12 mouse cellular contexts compared by ENCODE assay signal in genomic region chr4:120126047-120126446, GRCm38 (mm10). TPM values are rescaled to one million over a fixed set of nuclear protein-coding genes. Genes with fewer than 3 reads are reported as not detected.
DNase-seq lines count a peak whose midpoint lies in the region; ATAC-seq and TF ChIP-seq lines count a peak whose summit lies in the region.
"Had no signal": no experiment of that assay in that cellular context is flagged by ENCODE, and none has a peak within 500 bp of the region (broad histone marks: within the 10 kb centered on the region; RNA-seq: fewer than 3 reads in every experiment).

No protein-coding gene starts in this region.

- H3K9ac ChIP-seq in intestine, embryonic 16.5 days (ENCODE audit: low read depth, low read length): no peak overlapping the region
- H3K9ac ChIP-seq: liver, embryonic 13.5 days had no signal

- H3K4me2 ChIP-seq in myocyte (ENCODE audit: low read depth): no peak overlapping the region
- H3K4me2 ChIP-seq in intestine, embryonic 16.5 days (ENCODE audit: low read depth, low read length): no peak overlapping the region
- H3K4me2 ChIP-seq: liver, embryonic 13.5 days had no signal

- intact Hi-C loops in gastrocnemius, postnatal 36 days (cut with DNase I): loop anchor here (5.0 to 10.0 kb wide), 2 partner anchors 199 to 256 kb away; no protein-coding TSS in a partner anchor

- H3K27ac ChIP-seq in intestine, embryonic 16.5 days (ENCODE audit: low read length): no peak overlapping the region
- H3K27ac ChIP-seq: liver, embryonic 13.5 days; macrophage had no signal

- no peak for ATAC-seq in intestine, embryonic 16.5 days
- ATAC-seq: activated CD4-positive, CD25-positive, alpha-beta regulatory T cell, adult 4 months had no signal

- H3ac ChIP-seq in myocyte (ENCODE audit: control insufficient read depth, insufficient read length): no peak overlapping the region

- H3K4me1 ChIP-seq in intestine, embryonic 16.5 days (ENCODE audit: control insufficient read depth, insufficient read depth, low read length): no peaks in the 10 kb centered on the region
- H3K4me1 ChIP-seq: liver, embryonic 13.5 days had no signal

- peak; percentile 42 to 56 for DNase-seq in layer of hippocampus, postnatal 10 days (ENCODE audit: low spot score in 2 of 2)
- no peak for DNase-seq in layer of hippocampus, postnatal 25 days (ENCODE audit: extremely low spot score in 1 of 2, low spot score in 1 of 2)
- DNase-seq in brain, adult 2 months (ENCODE audit: low read depth, low spot score): peak; percentile 59
- DNase-seq in gastrocnemius, postnatal 36 days: peak; percentile 64 to 67
- no peak for DNase-seq in ovary, postnatal 14 days (ENCODE audit: low spot score)
- DNase-seq: liver, embryonic 13.5 days; thymus, adult 2 months had no signal

- H3K79me2 ChIP-seq in myocyte (ENCODE audit: control insufficient read depth, insufficient read depth): no peaks in the 10 kb centered on the region

- 88% methylated on average over 6 of the region's 6 CpGs for WGBS in intestine, embryonic 16.5 days

- no peaks in the 10 kb centered on the region for H3K36me3 ChIP-seq in myocyte (ENCODE audit: control insufficient read depth, insufficient read depth)
- no peaks in the 10 kb centered on the region for H3K36me3 ChIP-seq in intestine, embryonic 16.5 days (ENCODE audit: control insufficient read depth, insufficient read depth, low read length)
- H3K36me3 ChIP-seq: liver, embryonic 13.5 days had no signal

- H3K9me3 ChIP-seq in intestine, embryonic 16.5 days (ENCODE audit: control insufficient read depth, low read length): no peaks in the 10 kb centered on the region
- H3K9me3 ChIP-seq: liver, embryonic 13.5 days had no signal

- TF ChIP-seq POLR2A in myocyte (IDR thresholded peaks at IDR 0.05; ENCODE audit: insufficient read length, low read depth): no peak

- no peak overlapping the region for H3K4me3 ChIP-seq in myocyte
- H3K4me3 ChIP-seq in intestine, embryonic 16.5 days (ENCODE audit: low read length): no peak overlapping the region
- H3K4me3 ChIP-seq: liver, embryonic 13.5 days had no signal

- H3K27me3 ChIP-seq in myocyte (ENCODE audit: control insufficient read depth, insufficient read depth, insufficient read length): no peaks in the 10 kb centered on the region
- H3K27me3 ChIP-seq in intestine, embryonic 16.5 days (replicated peaks; ENCODE audit: control insufficient read depth, insufficient read depth, low read length): no peaks in the 10 kb centered on the region
- H3K27me3 ChIP-seq: liver, embryonic 13.5 days had no signal

TF ChIP-seq in myocyte, 11 proteins besides CTCF, POLR2A, EP300 and RAD21:
- TF ChIP-seq USF1 (IDR thresholded peaks at IDR 0.05; ENCODE audit: low read depth): no peak
- peak in 1 of 3 experiments; percentile 71 for TF ChIP-seq MYOG (IDR thresholded peaks at IDR 0.05; ENCODE audit: control insufficient read depth in 1 of 3, insufficient read depth in 1 of 3, insufficient read length in 2 of 3, low read depth in 2 of 3)
- TF ChIP-seq MYOD1 (IDR thresholded peaks at IDR 0.05; ENCODE audit: control insufficient read depth in 1 of 3, insufficient read length in 2 of 3, low read depth in 2 of 3): peak in 2 of 3 experiments; percentile 37 to 40
- no peak for TF ChIP-seq POLR2AphosphoS2 (IDR thresholded peaks at IDR 0.05; ENCODE audit: insufficient read length, low read depth)
- no peak for TF ChIP-seq TCF3 (IDR thresholded peaks at IDR 0.05; ENCODE audit: insufficient read length, low read depth)
- TF ChIP-seq SRF (IDR thresholded peaks at IDR 0.05; ENCODE audit: control insufficient read depth, insufficient read length, low read depth): no peak
- TF ChIP-seq REST (IDR thresholded peaks at IDR 0.05; ENCODE audit: insufficient read depth, insufficient read length): no peak
- no peak for TF ChIP-seq E2F4 (IDR thresholded peaks at IDR 0.05; ENCODE audit: insufficient read depth)

RNA-seq across cellular contexts. Expression of gene Edn2, which starts 35.0 kb away (rescaled TPM):
- total RNA-seq in layer of hippocampus, postnatal 10 days (2021): not detected
- not detected for total RNA-seq in layer of hippocampus, postnatal 25 days (2021)
- total RNA-seq in gastrocnemius, postnatal 36 days (2021): not detected
- not detected for polyA plus RNA-seq in myocyte (2012; fragmentation: generic; extraction: Trizol)
- 5.3 and 5.8 TPM in 2 replicates for polyA plus RNA-seq in intestine, embryonic 16.5 days (2015; fragmentation: Nextera tagmentation; extraction: Ambion mirVana)
- total RNA-seq: gastrocnemius, postnatal 4 days had no signal
- polyA plus RNA-seq: activated CD4-positive, CD25-positive, alpha-beta regulatory T cell, adult 4 months; macrophage had no signal

Comparison
In these comparisons a context has a peak if more than half of its experiments do, and no peak if none do; other contexts are left out.
1. DNase-seq: peak in layer of hippocampus, postnatal 10 days (2 of 2), brain, adult 2 months (single experiment) and gastrocnemius, postnatal 36 days (2 of 2); none in layer of hippocampus, postnatal 25 days (0 of 2) and ovary, postnatal 14 days (single experiment).